In genomic region chr14:45385596-45385995, GRCm38 (mm10) we compare ENCODE assay signal across 28 mouse cellular contexts. TPM values are rescaled to one million over a fixed set of nuclear protein-coding genes. Genes with fewer than 3 reads are reported as not detected.
DNase-seq lines count a peak whose midpoint lies in the region; ATAC-seq and TF ChIP-seq lines count a peak whose summit lies in the region.
"Had no signal": no experiment of that assay in that cellular context is flagged by ENCODE, and none has a peak within 500 bp of the region (broad histone marks: within the 10 kb centered on the region; RNA-seq: fewer than 3 reads in every experiment).

No protein-coding gene starts in this region.

- H3K4me3 ChIP-seq in liver, postnatal 0 days (ENCODE audit: low read depth, low read length) = no peak overlapping the region
- no peak overlapping the region for H3K4me3 ChIP-seq in liver, embryonic 11.5 days (ENCODE audit: low read depth, low read length)
- H3K4me3 ChIP-seq in MEL (ENCODE audit: control insufficient read depth in 1 of 2, insufficient read depth in 1 of 2, low read depth in 2 of 2, low read length in 2 of 2) = no peak overlapping the region
- no peak overlapping the region for H3K4me3 ChIP-seq in midbrain, embryonic 16.5 days (ENCODE audit: low read depth, low read length)
- H3K4me3 ChIP-seq: embryonic facial prominence, embryonic 12.5 days; embryonic facial prominence, embryonic 15.5 days; gastrocnemius, adult 2 months; heart, embryonic 12.5 days; heart, embryonic 15.5 days had no signal

- H3K9me3 ChIP-seq in liver, postnatal 0 days (ENCODE audit: low read length) = no peaks in the 10 kb centered on the region
- H3K9me3 ChIP-seq in liver, embryonic 11.5 days (ENCODE audit: control insufficient read depth, low read length) = no peaks in the 10 kb centered on the region
- H3K9me3 ChIP-seq in MEL (replicated peaks; ENCODE audit: insufficient read depth, low read length) = no peaks in the 10 kb centered on the region
- no peaks in the 10 kb centered on the region for H3K9me3 ChIP-seq in midbrain, embryonic 16.5 days (replicated peaks; ENCODE audit: control insufficient read depth, low read length, poor library complexity, severe bottlenecking)
- H3K9me3 ChIP-seq: embryonic facial prominence, embryonic 12.5 days; embryonic facial prominence, embryonic 15.5 days; G1E; heart, embryonic 12.5 days; heart, embryonic 15.5 days had no signal

- TF ChIP-seq RAD21 in MEL (IDR thresholded peaks at IDR 0.05; ENCODE audit: low read depth, low read length) = no peak

- H3K9ac ChIP-seq in liver, postnatal 0 days (replicated peaks) = no peak overlapping the region
- no peak overlapping the region for H3K9ac ChIP-seq in liver, embryonic 11.5 days (ENCODE audit: low read depth, low read length)
- H3K9ac ChIP-seq in MEL (ENCODE audit: control insufficient read depth, low read depth, low read length, poor library complexity, severe bottlenecking) = no peak overlapping the region
- no peak overlapping the region for H3K9ac ChIP-seq in midbrain, embryonic 16.5 days (ENCODE audit: low read depth, low read length)
- H3K9ac ChIP-seq: embryonic facial prominence, embryonic 12.5 days; embryonic facial prominence, embryonic 15.5 days; forebrain, postnatal 0 days; heart, embryonic 12.5 days; heart, embryonic 15.5 days; hindbrain, embryonic 14.5 days had no signal

- WGBS in liver, postnatal 0 days (ENCODE audit: insufficient replicate concordance) = 77% methylated on average over 2 of the region's 2 CpGs
- 88% methylated on average over 2 of the region's 2 CpGs for WGBS in liver, embryonic 11.5 days
- 89% methylated on average over 2 of the region's 2 CpGs for WGBS in midbrain, embryonic 16.5 days

- no peak for DNase-seq in liver, postnatal 0 days
- DNase-seq in liver, embryonic 11.5 days (ENCODE audit: low spot score) = no peak
- peak; percentile 20 for DNase-seq in MEL (ENCODE audit: low read depth, low spot score)
- no peak for DNase-seq in left cerebral cortex, adult 8-10 months (ENCODE audit: low spot score in 2 of 2)
- no peak for DNase-seq in heart, postnatal 10 days
- DNase-seq: adrenal gland, adult 8-10 months; adrenal gland, postnatal 25 days; cerebellum, adult 11-12 months; cerebellum, adult 8-10 months; cerebellum, postnatal 14 days; forebrain, postnatal 0 days; gastrocnemius, adult 2 months; gastrocnemius, postnatal 14 days; heart, adult 18-20 months; heart, postnatal 14 days; heart, postnatal 4 days had no signal

- no peak overlapping the region for H3K4me2 ChIP-seq in liver, postnatal 0 days (ENCODE audit: low read depth, low read length)
- H3K4me2 ChIP-seq in liver, embryonic 11.5 days = no peak overlapping the region
- no peak overlapping the region for H3K4me2 ChIP-seq in midbrain, embryonic 16.5 days (ENCODE audit: low read length)
- H3K4me2 ChIP-seq: embryonic facial prominence, embryonic 12.5 days; embryonic facial prominence, embryonic 15.5 days; heart, embryonic 12.5 days; heart, embryonic 15.5 days; hindbrain, embryonic 14.5 days had no signal

- peaks cover 9% of the 10 kb centered on the region for H3K4me1 ChIP-seq in liver, postnatal 0 days (ENCODE audit: insufficient read depth)
- peaks cover 13% of the 10 kb centered on the region for H3K4me1 ChIP-seq in liver, embryonic 11.5 days (replicated peaks; ENCODE audit: control insufficient read depth, insufficient read depth, low read length)
- peaks cover 3 to 9% of the 10 kb centered on the region in 2 experiments; a peak in 3 of 4 replicates for H3K4me1 ChIP-seq in MEL (ENCODE audit: control insufficient read depth in 1 of 2, insufficient read depth in 2 of 2, low read length in 2 of 2)
- peaks cover 12% of the 10 kb centered on the region for H3K4me1 ChIP-seq in midbrain, embryonic 16.5 days (ENCODE audit: control insufficient read depth, insufficient read depth, low read length)

- no peaks in the 10 kb centered on the region for H3K27me3 ChIP-seq in liver, postnatal 0 days (ENCODE audit: insufficient read depth, low read length)
- H3K27me3 ChIP-seq in liver, embryonic 11.5 days (replicated peaks; ENCODE audit: control insufficient read depth, insufficient read depth, low read length) = no peaks in the 10 kb centered on the region
- H3K27me3 ChIP-seq in MEL (ENCODE audit: control insufficient read depth in 1 of 2, insufficient read depth in 2 of 2, low read length in 2 of 2) = no peaks in the 10 kb centered on the region
- no peaks in the 10 kb centered on the region for H3K27me3 ChIP-seq in midbrain, embryonic 16.5 days (ENCODE audit: control insufficient read depth, insufficient read depth, low read depth, low read length)
- H3K27me3 ChIP-seq: embryonic facial prominence, embryonic 12.5 days; embryonic facial prominence, embryonic 15.5 days; heart, embryonic 12.5 days; heart, embryonic 15.5 days had no signal

- intact Hi-C loops in heart, postnatal 10 days (cut with DNase I) = no loop called here

- peaks cover 8% of the 10 kb centered on the region for H3K36me3 ChIP-seq in liver, postnatal 0 days (replicated peaks; ENCODE audit: insufficient read depth, low read length)
- peaks cover 2% of the 10 kb centered on the region; the same call in 1 of the 2 replicates for H3K36me3 ChIP-seq in liver, embryonic 11.5 days (ENCODE audit: control insufficient read depth, insufficient read depth, low read length)
- H3K36me3 ChIP-seq in MEL (ENCODE audit: control insufficient read depth in 1 of 2, insufficient read depth in 2 of 2, low read length in 2 of 2) = peaks cover 9 to 20% of the 10 kb centered on the region in 2 experiments
- H3K36me3 ChIP-seq in midbrain, embryonic 16.5 days (ENCODE audit: control insufficient read depth, insufficient read depth, low read length) = peaks cover 6% of the 10 kb centered on the region; the same call in 1 of the 2 replicates

- no peak for TF ChIP-seq POLR2A in MEL (IDR thresholded peaks at IDR 0.05; ENCODE audit: control insufficient read depth in 1 of 2, insufficient read depth in 1 of 2, low read depth in 1 of 2, low read length in 2 of 2, poor library complexity in 1 of 2)

- H3K27ac ChIP-seq in liver, postnatal 0 days (ENCODE audit: low read depth) = peak overlapping the region; percentile 99
- H3K27ac ChIP-seq in liver, embryonic 11.5 days (ENCODE audit: low read depth, low read length) = no peak overlapping the region
- H3K27ac ChIP-seq in MEL (ENCODE audit: control insufficient read depth, low read depth, low read length) = no peak overlapping the region; the same call in 1 of the 2 replicates
- no peak overlapping the region for H3K27ac ChIP-seq in midbrain, embryonic 16.5 days (ENCODE audit: low read length)
- H3K27ac ChIP-seq: embryonic facial prominence, embryonic 12.5 days; embryonic facial prominence, embryonic 15.5 days; gastrocnemius, adult 2 months; heart, embryonic 15.5 days; hindbrain, embryonic 14.5 days; hindbrain, postnatal 0 days had no signal

- no peak for ATAC-seq in liver, postnatal 0 days
- no peak for ATAC-seq in liver, embryonic 11.5 days (replicated peaks; ENCODE audit: low FRiP score)
- ATAC-seq in monocyte, adult 5-6 weeks (replicated peaks; ENCODE audit: insufficient number of reproducible peaks, low FRiP score, low TSS enrichment, poor library complexity, severe bottlenecking) = peak; percentile 33; the same call in 1 of the 2 replicates
- no peak for ATAC-seq in midbrain, embryonic 16.5 days
- ATAC-seq: activated CD4-positive, CD25-positive, alpha-beta regulatory T cell, adult 4 months; forebrain, embryonic 14.5 days; forebrain, postnatal 0 days; hindbrain, postnatal 0 days; inflammation-experienced regulatory T-cells, adult 6 months had no signal

- peaks cover 14% of the 10 kb centered on the region for H3K79me2 ChIP-seq in MEL (ENCODE audit: control insufficient read depth, insufficient read depth, low read length, poor library complexity)

- no peak for TF ChIP-seq EP300 in liver, postnatal 0 days (IDR thresholded peaks at IDR 0.05; ENCODE audit: low read depth)
- TF ChIP-seq EP300 in MEL (IDR thresholded peaks at IDR 0.05; ENCODE audit: low read depth in 1 of 2, low read length in 2 of 2) = no peak

- TF ChIP-seq CTCF in liver, postnatal 0 days (IDR thresholded peaks at IDR 0.05; ENCODE audit: low read depth) = no peak
- TF ChIP-seq CTCF in MEL (IDR thresholded peaks at IDR 0.05 in 2 of 3, conservative IDR thresholded peaks at IDR 0.05 in 1 of 3; ENCODE audit: control insufficient read depth in 1 of 3, insufficient read depth in 1 of 3, low read depth in 2 of 3, low read length in 3 of 3, poor library complexity in 1 of 3, severe bottlenecking in 1 of 3) = no peak

RNA-seq across cellular contexts. Expression of gene Gnpnat1, which starts 19.1 kb away (rescaled TPM):
- 64.4 and 86.3 TPM in 2 replicates for polyA plus RNA-seq in liver, postnatal 0 days (2015; fragmentation: Nextera tagmentation; extraction: Ambion mirVana)
- 49.7 and 51.5 TPM in 2 replicates for polyA plus RNA-seq in liver, embryonic 11.5 days (2014; fragmentation: Nextera tagmentation; extraction: Ambion mirVana)
- 22.1 and 24.8 TPM in 2 replicates for total RNA-seq in MEL (2012; rRNA removed)
- polyA plus RNA-seq in MEL (2012; ENCODE audit: insufficient read depth in 1 of 2, insufficient read length in 2 of 2, low read depth in 1 of 2, low replicate concordance in 2 of 2, missing spikeins in 1 of 2) = 10 to 100 TPM in 1 of 2 experiments, not detected in 1; 26.8 TPM
- 29.9 to 73.9 TPM (median 51.6 TPM) in 3 replicates for total RNA-seq in monocyte, adult 5-6 weeks (2017)
- 10 to 100 TPM; 16.5 to 19.2 (median 18.6) TPM for total RNA-seq in left cerebral cortex, adult 8-10 months (2022)
- polyA plus RNA-seq in midbrain, embryonic 16.5 days (2015; fragmentation: Nextera tagmentation; extraction: Ambion mirVana) = 33.6 and 34.6 TPM in 2 replicates
- total RNA-seq in heart, postnatal 10 days (2021) = 10 to 100 TPM; 10.0 to 10.6 TPM

RNA-seq across cellular contexts. Expression of gene Styx, which starts 34.7 kb away (rescaled TPM):
- polyA plus RNA-seq in liver, postnatal 0 days (2015; fragmentation: Nextera tagmentation; extraction: Ambion mirVana) = 18.1 and 21.8 TPM in 2 replicates
- 40.1 and 46.9 TPM in 2 replicates for polyA plus RNA-seq in liver, embryonic 11.5 days (2014; fragmentation: Nextera tagmentation; extraction: Ambion mirVana)
- total RNA-seq in MEL (2012; rRNA removed) = 18.0 and 19.9 TPM in 2 replicates
- 10 to 100 TPM in 1 of 2 experiments, not detected in 1; 27.2 TPM for polyA plus RNA-seq in MEL (2012; ENCODE audit: insufficient read depth in 1 of 2, insufficient read length in 2 of 2, low read depth in 1 of 2, low replicate concordance in 2 of 2, missing spikeins in 1 of 2)
- 20.1 to 36.2 TPM (median 31.5 TPM) in 3 replicates for total RNA-seq in monocyte, adult 5-6 weeks (2017)
- total RNA-seq in left cerebral cortex, adult 8-10 months (2022) = 10 to 100 TPM; 13.7 to 20.5 (median 18.9) TPM
- polyA plus RNA-seq in midbrain, embryonic 16.5 days (2015; fragmentation: Nextera tagmentation; extraction: Ambion mirVana) = 62.9 and 64.0 TPM in 2 replicates
- 10 to 100 TPM; 37.3 to 51.1 TPM for total RNA-seq in heart, postnatal 10 days (2021)

RNA-seq across cellular contexts. Expression of gene Psmc6, which starts 56.0 kb away (rescaled TPM):
- polyA plus RNA-seq in liver, postnatal 0 days (2015; fragmentation: Nextera tagmentation; extraction: Ambion mirVana) = 58.8 and 65.1 TPM in 2 replicates
- polyA plus RNA-seq in liver, embryonic 11.5 days (2014; fragmentation: Nextera tagmentation; extraction: Ambion mirVana) = 178 and 191 TPM in 2 replicates
- 125 and 156 TPM in 2 replicates for total RNA-seq in MEL (2012; rRNA removed)
- 100 to 1,000 TPM; 208 to 270 TPM for polyA plus RNA-seq in MEL (2012; ENCODE audit: insufficient read depth in 1 of 2, insufficient read length in 2 of 2, low read depth in 1 of 2, low replicate concordance in 2 of 2, missing spikeins in 1 of 2)
- 158 to 185 TPM (median 171 TPM) in 3 replicates for total RNA-seq in monocyte, adult 5-6 weeks (2017)
- total RNA-seq in left cerebral cortex, adult 8-10 months (2022) = 100 to 1,000 TPM in 2 of 4 experiments, 10 to 100 TPM in 2; 94.9 to 116 (median 98.8) TPM
- polyA plus RNA-seq in midbrain, embryonic 16.5 days (2015; fragmentation: Nextera tagmentation; extraction: Ambion mirVana) = 153 and 161 TPM in 2 replicates
- 100 to 1,000 TPM; 119 to 121 TPM for total RNA-seq in heart, postnatal 10 days (2021)
